ENCODE assay signal across 7 mouse cellular contexts in genomic region chr15:9608177-9608576, GRCm38 (mm10).
DNase-seq lines count a peak whose midpoint lies in the region; ATAC-seq and TF ChIP-seq lines count a peak whose summit lies in the region.

No protein-coding gene starts in this region.

- H3K27me3 ChIP-seq in kidney, adult 2 months (replicated peaks; ENCODE audit: control insufficient read depth, insufficient read depth, low read length), result no peaks in the 10 kb centered on the region

- TF ChIP-seq POLR2A in kidney, adult 2 months (IDR thresholded peaks at IDR 0.05; ENCODE audit: low read depth, low read length), result no peak

- TF ChIP-seq CTCF in kidney, adult 2 months (conservative IDR thresholded peaks at IDR 0.05; ENCODE audit: insufficient read depth, insufficient read length, low read depth, low read length), result 0 out of 2 replicates have a peak, but pooled peaks have one; percentile 26

- no peak overlapping the region for H3K4me3 ChIP-seq in kidney, adult 2 months (ENCODE audit: insufficient read depth, low read depth, low read length)

- no peak for ATAC-seq in erythroid progenitor cell, adult 5-6 weeks (replicated peaks; ENCODE audit: low FRiP score, poor library complexity, severe bottlenecking)

- DNase-seq in kidney, adult 2 months, result peak; percentile 43
- DNase-seq in kidney, adult 18-20 months, result no peak
- DNase-seq in thymus, postnatal 0 days (ENCODE audit: low spot score), result peak; percentile 12
- DNase-seq in thymus, postnatal 36 days, result no peak
- peak; percentile 2 to 40 for DNase-seq in adrenal gland, postnatal 36 days
- DNase-seq in MN1 (ENCODE audit: low spot score), result no peak

- no peak overlapping the region for H3K27ac ChIP-seq in kidney, adult 2 months (ENCODE audit: insufficient read depth, low read depth, low read length)

- H3K4me1 ChIP-seq in kidney, adult 2 months (ENCODE audit: control insufficient read depth, insufficient read depth, low read length), result no peaks in the 10 kb centered on the region

- WGBS in kidney, adult 2 months, result 36% methylated on average over 4 of the region's 4 CpGs

- no peaks in the 10 kb centered on the region for H3K36me3 ChIP-seq in kidney, adult 2 months (ENCODE audit: control insufficient read depth, insufficient read depth, low read length)

Comparison
In these comparisons a context has a peak if more than half of its experiments do, and no peak if none do; other contexts are left out.
1. DNase-seq: peak in kidney, adult 2 months (single experiment), thymus, postnatal 0 days (single experiment) and adrenal gland, postnatal 36 days (2 of 2); none in kidney, adult 18-20 months (single experiment), thymus, postnatal 36 days (0 of 2) and MN1 (single experiment).